Mouse (Mus musculus) embryonic fibroblast, embryonic 13.5 days (primary cell): ENCODE results near the gene Wdfy3.

Experiments
- CTCF ChIP-seq: IDR thresholded peaks from 2 replicates; pipeline ENCODE4 v1.5.1; 2011; ENCODE audit warnings: mild to moderate bottlenecking, control low read depth, low read length, moderate library complexity, borderline replicate concordance; ENCODE audit not compliant: insufficient read depth
- POLR2A ChIP-seq: IDR thresholded peaks from 2 replicates; pipeline ENCODE4 v1.6.1; 2011; ENCODE audit warnings: low read depth, mild to moderate bottlenecking, control low read depth, low read length, moderate library complexity

DNA sequence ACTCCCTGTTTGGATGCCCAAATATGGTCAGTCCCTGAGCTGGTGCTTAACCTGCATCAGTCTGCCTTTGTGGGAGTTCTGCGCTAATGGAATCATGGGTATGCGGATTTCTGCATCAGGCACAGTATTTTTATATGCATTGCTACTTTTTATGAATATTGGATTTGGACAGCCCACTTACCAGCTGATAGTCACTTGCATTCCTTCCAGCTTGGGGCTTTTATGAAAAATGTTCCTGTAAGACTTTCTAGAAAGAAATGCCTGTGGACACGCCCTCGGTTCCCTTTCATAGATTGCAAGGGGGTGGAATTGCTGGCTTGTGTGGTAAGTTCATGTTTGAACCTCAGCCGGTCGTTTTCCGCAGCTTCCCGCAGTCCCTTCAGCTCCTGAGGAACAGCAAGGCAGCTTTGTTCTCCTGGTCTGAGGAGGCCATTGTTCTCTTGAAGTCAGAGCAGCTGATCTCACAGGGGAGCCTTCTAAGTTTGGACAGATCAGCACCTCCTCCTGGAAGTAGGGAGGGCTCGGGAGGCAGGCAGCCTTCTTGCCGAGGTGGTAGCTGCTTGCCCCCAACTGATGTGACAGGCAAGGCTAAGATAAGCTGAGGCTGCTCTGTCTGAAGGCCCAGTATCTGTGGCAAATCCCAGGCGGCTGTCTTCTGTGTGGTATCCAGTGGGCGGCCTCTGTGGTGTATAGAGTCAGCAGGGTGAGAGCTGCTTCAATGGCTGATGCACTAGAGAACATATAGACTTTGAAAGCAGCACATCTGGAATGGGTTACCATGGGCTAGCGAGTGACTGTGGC is 244.4 kb downstream of the Wdfy3 start:
- no peak for TF ChIP-seq POLR2A
- TF ChIP-seq CTCF: no peak
